Mouse (Mus musculus) heart, postnatal 14 days (tissue): Measurements from ENCODE around the gene Nr2c2. TPM values are rescaled to one million over a fixed set of nuclear protein-coding genes. Genes with fewer than 3 reads are reported as not detected.
"Not testable (repeated sequence)": the region's sequence is repeated elsewhere in the genome, so short reads cannot be mapped to it uniquely, and the experiment has no call there.

Source experiments
- DNase-seq, 2 experiments: peaks; one replicate each; pipeline ENCODE4 v3.0.0; 2021 to 2022
- intact Hi-C: fragments of 180-260 bp; cut with DNase I; formaldehyde crosslinking; loops from one replicate; pipeline ENCODE4 v1.15.1; 2025
- long read RNA-seq, 2 experiments: library from polyadenylated mRNA; stranded (forward); transcript quantifications; one replicate each; pipeline ENCODE4 v2.0.0; 2021
- total RNA-seq, 2 experiments: library from RNA; stranded (reverse); gene quantifications; 2 replicates each; pipeline ENCODE4 v1.2.3; 2021

Gene Nr2c2
- 10 to 100 TPM; 31.5 to 32.0 TPM for total RNA-seq
- long read RNA-seq, experiment 1, partial matches to known transcripts: 1 of 10 reads
- long read RNA-seq, experiment 1, other reads (novel, unspliced or antisense): 9 of 10 reads
- long read RNA-seq, experiment 2, full-length matches to known transcripts: 2 of 8 reads
- long read RNA-seq, experiment 2, partial matches to known transcripts: 0 of 8 reads
- long read RNA-seq, experiment 2, other reads (novel, unspliced or antisense): 6 of 8 reads

GRCm38 (mm10) chr6:92091130-92091591 is at the start of gene Nr2c2:
Nr2c2 (plus strand) TSS chr6:92091390.
- intact Hi-C loops: no loop called here

DNA sequence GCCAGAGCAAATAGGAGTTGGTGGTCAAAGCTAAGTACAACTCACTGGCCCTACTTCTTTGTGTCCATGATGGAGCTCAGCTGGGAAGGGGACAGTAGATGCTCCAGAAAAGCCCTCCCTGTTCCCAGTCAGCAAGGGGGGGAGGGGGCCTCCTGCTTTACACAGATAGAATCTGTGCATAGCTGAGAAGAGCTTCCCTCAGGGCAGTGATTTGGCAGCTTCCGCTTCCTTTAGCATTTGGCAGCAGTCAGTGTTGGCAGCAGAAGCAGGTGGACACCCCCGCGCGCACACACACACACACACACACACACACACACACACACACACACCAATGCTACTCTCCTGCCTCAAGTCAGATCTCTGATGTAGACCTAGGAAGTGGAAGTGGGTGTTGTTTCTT is 49.1 kb upstream of the Nr2c2 start:
- DNase-seq: no peak

More at GRCm38 (mm10) chr6:92091130-92091591, at the start of gene Nr2c2:
- DNase-seq: peak; percentile 89 to 91

DNA sequence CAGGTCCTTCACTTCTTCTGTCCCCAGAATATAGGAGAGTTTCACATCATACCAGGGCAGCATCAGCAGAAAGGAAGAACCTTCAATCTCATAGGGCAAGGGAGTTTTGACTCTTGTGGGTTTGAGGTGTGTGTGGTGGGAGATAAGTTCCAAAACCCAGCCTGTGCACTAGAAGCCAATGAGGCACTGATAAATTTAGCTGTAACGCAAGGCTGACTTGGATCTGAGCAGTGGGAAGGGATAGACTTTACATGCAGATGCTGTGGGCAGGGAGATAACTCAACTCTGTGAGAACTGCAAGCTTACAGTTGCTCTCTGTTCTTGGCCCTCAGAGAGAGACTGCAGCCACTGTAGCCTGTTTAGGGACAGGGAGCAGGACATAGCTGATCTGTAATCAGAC is 48.3 kb upstream of the Nr2c2 start:
- no peak for DNase-seq
- intact Hi-C loops: no loop called here

More for the DNA sequence above, 49.1 kb upstream of the Nr2c2 start:
- intact Hi-C loops: no loop called here

- no peak for DNase-seq
- intact Hi-C loops: loop anchor here (2.0 kb wide), 1 partner anchor 13 kb away; no protein-coding TSS in a partner anchor
Observed at GRCm38 (mm10) chr6:92057768-92058167, 33.4 kb upstream of the Nr2c2 start.

DNA sequence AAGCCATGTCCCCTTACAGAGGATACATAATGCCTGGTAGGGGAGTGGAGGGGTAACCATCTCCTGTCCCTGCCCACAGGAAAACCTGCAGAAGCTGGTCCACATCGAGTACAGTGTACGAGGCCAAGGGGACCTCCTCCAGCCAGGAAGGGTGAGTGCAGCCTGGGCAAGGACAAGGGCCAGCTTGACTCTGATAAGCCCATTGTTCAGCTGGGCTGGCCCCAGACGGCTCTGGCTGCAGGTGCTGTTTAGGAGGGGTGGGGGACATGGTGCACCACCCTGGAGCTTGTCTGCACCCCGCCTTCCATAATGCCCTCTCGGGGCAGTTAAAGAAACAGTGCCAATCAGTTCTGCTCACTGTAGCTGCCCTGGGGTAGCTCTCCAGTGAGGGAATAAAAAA is 29.5 kb upstream of the Nr2c2 start:
- intact Hi-C loops: no loop called here
- peak; percentile 15 to 22 for DNase-seq

DNA sequence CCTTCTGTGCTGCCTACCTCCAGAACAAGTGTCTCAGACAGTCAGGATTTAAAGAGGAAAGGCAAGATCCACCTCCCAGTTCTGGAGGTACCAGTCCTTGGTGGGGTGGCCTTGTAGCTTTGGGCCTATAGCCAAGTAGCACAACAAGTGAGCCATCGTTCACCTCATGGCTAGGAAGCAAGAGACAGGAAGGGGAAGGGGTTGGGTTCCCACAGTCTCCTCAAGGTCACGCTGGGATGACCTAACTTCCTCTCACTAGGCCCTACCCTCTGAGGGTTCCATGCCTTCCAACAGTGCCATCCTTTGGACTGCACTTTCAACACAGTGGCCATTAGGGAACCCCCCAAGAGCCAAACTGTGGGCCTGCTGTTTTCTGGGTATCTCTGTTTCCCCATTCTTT is 27.7 kb upstream of the Nr2c2 start:
- no peak for DNase-seq
- intact Hi-C loops: no loop called here

DNA sequence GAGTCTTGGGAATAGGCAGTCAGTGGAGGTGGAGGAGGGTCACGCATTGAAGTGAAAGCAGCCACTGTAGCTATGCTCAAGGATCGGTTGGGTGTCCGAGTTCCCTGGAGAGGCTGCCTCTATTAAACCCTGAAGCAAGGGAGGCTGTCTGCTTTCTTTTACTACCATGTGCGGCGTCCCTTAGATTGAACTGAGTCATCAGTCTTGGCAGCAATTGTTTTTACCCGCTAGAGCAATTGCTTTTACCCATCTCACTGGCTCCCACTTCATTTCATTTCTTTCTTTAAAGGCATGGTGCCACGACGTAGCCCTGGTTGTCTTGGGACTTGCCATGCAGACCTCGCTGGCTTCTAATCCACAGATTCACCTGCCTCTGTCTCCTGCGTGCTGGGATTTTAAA is 27.1 kb upstream of the Nr2c2 start:
- DNase-seq: no peak
- intact Hi-C loops: loop anchor here (1.0 kb wide), 1 partner anchor 82 kb away; no protein-coding TSS in a partner anchor

DNA sequence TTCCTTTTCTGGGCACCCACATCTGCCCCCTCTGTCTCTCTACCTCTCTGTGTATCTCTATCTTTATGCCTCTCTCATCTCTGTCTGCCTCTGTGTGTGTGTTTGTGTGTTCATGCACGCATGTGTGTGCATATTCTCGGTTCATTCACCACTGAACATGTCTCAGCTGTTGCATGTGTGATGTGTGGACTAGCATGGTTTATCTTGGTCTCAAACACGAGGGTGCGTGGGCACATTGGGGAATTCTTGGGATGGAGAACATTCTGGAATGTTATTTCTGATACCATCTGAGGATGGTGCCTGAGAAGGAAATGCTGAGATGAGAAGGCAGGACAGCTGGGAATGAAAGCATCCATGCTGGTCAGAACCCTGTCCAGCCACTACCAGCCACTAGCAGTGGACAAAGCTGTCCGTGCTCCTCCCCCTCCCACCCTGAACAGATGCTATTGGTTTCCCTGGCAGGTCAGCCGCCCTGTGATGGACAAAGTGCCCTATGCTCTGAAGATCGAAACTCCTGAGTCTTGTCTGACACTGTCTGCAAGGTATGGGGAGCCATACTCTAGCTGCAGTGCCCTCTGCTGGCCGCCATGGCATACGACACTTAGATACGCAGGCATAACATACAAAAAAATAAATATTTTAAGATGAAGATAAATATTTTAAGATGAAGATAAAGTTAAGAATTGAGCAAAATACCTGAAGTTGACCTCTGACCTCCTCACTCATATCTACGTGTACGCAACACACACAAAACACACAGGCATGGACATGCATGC is 25.3 kb upstream of the Nr2c2 start:
- DNase-seq: peak; percentile 61 to 74
- intact Hi-C loops: loop anchor here (5.0 kb wide), 2 partner anchors 201 to 289 kb away; no protein-coding TSS in a partner anchor

GRCm38 (mm10) chr6:92067146-92067790 is 23.9 kb upstream of the Nr2c2 start:
- DNase-seq: peak; percentile 79 to 86
- intact Hi-C loops: loop anchor here (1.0 to 5.0 kb wide), 3 partner anchors 166 to 290 kb away; no protein-coding TSS in a partner anchor

- peak in 1 of 2 experiments; percentile 24 for DNase-seq
- intact Hi-C loops: no loop called here
Observed at GRCm38 (mm10) chr6:92071121-92071839, 19.9 kb upstream of the Nr2c2 start.

DNA sequence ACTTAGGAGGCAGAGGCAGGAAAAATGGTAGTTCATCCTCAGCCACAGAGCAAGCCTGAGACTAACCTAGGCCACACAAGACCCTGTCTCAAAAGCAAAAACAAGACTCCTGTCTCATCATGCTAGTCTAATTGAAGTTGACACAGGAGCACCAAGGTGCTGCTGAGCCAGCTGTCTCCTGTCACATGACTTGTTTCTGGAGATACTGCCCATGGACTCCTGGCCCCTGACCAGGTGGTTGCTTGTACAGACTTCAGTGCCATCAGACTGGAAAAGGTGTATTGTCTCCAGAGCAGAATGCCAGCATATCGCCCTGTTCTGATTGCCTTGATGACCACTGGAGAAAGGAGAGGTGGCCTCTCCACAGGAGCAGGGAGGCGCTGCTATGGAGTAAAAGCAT is 10.5 kb upstream of the Nr2c2 start:
- intact Hi-C loops: no loop called here
- no peak for DNase-seq

DNA sequence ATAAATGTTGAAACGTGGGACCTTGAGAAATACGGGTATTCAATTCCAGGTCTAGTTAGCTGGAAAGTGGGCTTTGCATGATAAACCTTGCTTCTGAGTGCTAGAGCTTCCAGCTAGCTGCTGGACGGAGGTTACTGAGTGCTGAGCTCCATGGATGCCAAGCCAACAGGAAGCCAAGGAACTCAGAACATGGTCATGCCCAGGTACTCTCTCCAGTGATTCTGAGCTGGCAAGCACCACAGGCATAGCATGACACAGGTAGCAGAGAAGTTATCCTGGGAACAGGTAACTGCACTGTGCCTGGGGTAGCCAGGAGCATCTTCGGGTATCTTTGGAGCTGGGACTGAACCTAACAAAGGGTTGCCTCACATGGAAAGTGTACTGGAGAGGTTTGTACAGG is 8.4 kb upstream of the Nr2c2 start:
- intact Hi-C loops: no loop called here
- no peak for DNase-seq

- no peak for DNase-seq
- intact Hi-C loops: no loop called here
Observed at GRCm38 (mm10) chr6:92084932-92085331, 6.3 kb upstream of the Nr2c2 start.

GRCm38 (mm10) chr6:92089141-92089540 is 2.0 kb upstream of the Nr2c2 start:
- DNase-seq, intact Hi-C loops: not testable (repeated sequence)

DNA sequence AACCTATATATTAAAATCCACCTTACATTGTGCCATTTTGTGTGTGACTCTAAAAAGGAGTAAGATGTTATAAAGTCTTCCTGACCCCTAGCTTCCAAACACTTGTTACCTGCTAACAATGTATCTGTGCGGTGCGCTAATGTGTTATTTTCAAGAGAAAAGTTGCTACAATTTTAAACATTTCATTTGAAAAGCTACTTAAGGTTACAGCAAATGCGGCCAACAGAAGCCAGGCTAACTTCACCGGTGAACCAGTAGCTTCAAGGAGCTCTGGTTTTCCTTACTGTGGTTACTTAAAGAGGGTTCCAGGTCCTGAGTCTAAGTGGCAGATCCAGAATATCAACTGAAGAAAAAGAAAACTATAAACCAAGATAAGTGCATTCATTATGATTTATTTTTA is 1.2 kb upstream of the Nr2c2 start:
- intact Hi-C loops: no loop called here

GRCm38 (mm10) chr6:92090497-92090896 is 693 bp upstream of the Nr2c2 start:
- intact Hi-C loops: no loop called here
- no peak for DNase-seq

More for the DNA sequence above, 1.2 kb upstream of the Nr2c2 start:
- no peak for DNase-seq

DNA sequence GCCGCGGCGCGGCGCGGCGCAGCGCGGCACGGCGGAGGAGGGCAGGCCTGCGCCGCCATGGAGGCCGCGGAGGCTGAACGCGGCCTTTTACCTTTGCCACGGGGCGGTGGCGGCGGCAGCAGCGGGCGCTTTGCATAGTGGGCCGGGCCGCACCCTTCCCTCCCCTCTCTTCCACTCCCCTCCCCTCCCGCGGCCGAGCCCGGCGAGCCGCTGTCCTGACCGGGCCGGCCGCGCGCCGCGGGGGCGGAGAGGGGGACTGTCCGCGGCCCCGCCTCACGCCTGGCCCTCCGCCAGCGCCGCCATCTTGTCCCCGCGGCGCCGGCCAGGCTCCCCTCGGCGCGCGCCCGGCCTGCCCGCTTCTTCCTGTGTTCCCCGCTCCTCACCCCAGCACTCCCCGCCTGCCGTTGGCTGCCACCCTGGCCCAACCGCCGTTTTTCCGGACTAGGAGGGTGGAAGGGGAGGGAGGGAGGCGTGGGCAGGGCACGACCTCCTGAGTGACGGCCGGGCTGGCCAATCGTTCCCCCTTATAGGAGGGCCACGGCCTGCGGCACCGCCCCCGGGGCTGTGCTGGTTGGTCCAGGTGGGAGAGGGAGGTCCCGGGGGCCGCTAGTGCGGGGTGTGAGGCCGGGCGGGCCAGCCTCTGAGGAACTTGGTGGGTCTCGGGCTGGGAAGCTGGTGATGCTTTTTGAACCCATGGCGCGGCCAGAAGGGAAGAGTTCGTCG is 738 bp downstream of the Nr2c2 start:
- DNase-seq: peak; percentile 100
- intact Hi-C loops: no loop called here

- intact Hi-C loops: no loop called here
- DNase-seq: no peak
Observed at GRCm38 (mm10) chr6:92092737-92093136, 1.5 kb downstream of the Nr2c2 start.

DNA sequence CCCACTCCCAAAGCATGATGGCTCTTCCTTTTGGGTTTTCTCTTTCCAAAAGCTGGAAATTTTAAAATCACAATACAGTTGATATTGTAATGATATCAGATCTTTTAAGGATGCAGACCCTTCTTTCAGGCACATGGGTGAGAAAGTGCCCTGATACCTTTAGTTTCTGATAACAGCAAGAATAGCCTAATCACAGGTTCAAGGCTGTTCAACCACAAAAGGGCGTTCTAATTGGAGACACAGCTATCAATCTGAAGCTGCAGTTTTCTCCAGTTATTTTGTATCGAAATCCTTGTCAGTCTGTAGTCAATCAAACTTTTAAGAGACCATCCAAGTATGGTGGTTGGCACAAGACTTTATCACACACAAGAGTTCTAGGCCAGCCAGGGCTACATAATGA is 2.7 kb downstream of the Nr2c2 start:
- intact Hi-C loops: no loop called here
- DNase-seq: no peak
